Mouse (Mus musculus): Measurements from ENCODE around the gene Rhbdd2. TPM values are rescaled to one million over a fixed set of nuclear protein-coding genes. Genes with fewer than 3 reads are reported as not detected.

Rhbdd2 gene
- polyA plus RNA-seq, 1 experiment = not detected

DNA sequence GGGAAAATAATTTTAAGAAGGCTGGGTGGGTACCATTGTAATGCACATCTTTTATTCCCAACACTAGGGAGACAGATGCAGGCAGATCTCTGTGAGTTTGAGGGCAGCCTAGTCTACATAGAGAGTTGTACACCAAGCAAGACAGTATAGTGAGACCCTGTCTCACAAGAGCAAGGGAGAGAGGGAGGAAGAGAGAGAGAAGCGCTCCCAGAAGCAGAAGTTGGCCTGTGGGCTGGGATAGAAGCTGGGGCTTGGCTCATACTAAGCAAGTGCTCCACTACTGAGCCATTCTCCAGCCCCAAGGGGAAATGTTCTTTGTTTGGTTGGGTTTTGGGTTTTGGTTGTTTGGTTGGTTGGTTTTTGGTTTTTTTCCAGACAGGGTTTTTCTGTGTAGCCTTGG, 8.6 kb downstream of the Rhbdd2 start:
- no peak for TF ChIP-seq CTCF (IDR thresholded peaks at IDR 0.05; ENCODE audit: insufficient read depth, low read depth, low read length)
- TF ChIP-seq POLR2A (IDR thresholded peaks at IDR 0.05; ENCODE audit: insufficient read depth, low read depth, low read length) = no peak
- H3K4me3 ChIP-seq (ENCODE audit: insufficient read depth, low read depth, low read length) = no peak overlapping the region
- 96% methylated on average over 1 of the region's 1 CpGs for WGBS
- H3K27ac ChIP-seq (ENCODE audit: insufficient read depth, low read depth, low read length) = no peak overlapping the region
- H3K4me1 ChIP-seq (ENCODE audit: control insufficient read depth, insufficient read depth, low read length) = peaks cover 11% of the 10 kb centered on the region

GRCm38 (mm10) chr5:135642686-135643551, 10.5 kb downstream of the Rhbdd2 start:
- TF ChIP-seq POLR2A (IDR thresholded peaks at IDR 0.05; ENCODE audit: insufficient read depth, low read depth, low read length) (no peak), CTCF (IDR thresholded peaks at IDR 0.05; ENCODE audit: insufficient read depth, low read depth, low read length) (no peak)
- H3K4me1 ChIP-seq (ENCODE audit: control insufficient read depth, insufficient read depth, low read length) = peaks cover 11% of the 10 kb centered on the region
- 73% methylated on average over 10 of the region's 10 CpGs for WGBS
- no peak overlapping the region for H3K27ac ChIP-seq (ENCODE audit: insufficient read depth, low read depth, low read length)
- no peak overlapping the region for H3K4me3 ChIP-seq (ENCODE audit: insufficient read depth, low read depth, low read length)

DNA sequence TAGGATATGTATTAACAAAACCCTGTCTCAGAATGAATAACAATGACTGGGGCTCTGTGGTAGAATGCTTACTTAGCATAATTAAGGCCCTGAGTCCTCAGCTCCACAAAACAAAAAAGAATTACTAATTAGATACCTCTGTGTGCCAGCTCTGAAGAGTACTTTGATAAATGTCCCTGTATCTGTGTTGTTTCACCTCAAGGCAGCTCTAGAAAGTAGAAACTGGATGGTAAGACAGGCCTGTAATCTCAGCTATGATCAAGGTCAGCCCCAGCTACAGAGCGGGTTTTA, 11.1 kb downstream of the Rhbdd2 start:
- Histone ChIP-seq H3K4me1 (ENCODE audit: control insufficient read depth, insufficient read depth, low read length) (peaks cover 11% of the 10 kb centered on the region), H3K27ac (ENCODE audit: insufficient read depth, low read depth, low read length) (no peak overlapping the region), H3K4me3 (ENCODE audit: insufficient read depth, low read depth, low read length) (no peak overlapping the region)
- TF ChIP-seq CTCF (IDR thresholded peaks at IDR 0.05; ENCODE audit: insufficient read depth, low read depth, low read length) = no peak
- TF ChIP-seq POLR2A (IDR thresholded peaks at IDR 0.05; ENCODE audit: insufficient read depth, low read depth, low read length) = no peak
- 88% methylated on average over 1 of the region's 1 CpGs for WGBS

DNA sequence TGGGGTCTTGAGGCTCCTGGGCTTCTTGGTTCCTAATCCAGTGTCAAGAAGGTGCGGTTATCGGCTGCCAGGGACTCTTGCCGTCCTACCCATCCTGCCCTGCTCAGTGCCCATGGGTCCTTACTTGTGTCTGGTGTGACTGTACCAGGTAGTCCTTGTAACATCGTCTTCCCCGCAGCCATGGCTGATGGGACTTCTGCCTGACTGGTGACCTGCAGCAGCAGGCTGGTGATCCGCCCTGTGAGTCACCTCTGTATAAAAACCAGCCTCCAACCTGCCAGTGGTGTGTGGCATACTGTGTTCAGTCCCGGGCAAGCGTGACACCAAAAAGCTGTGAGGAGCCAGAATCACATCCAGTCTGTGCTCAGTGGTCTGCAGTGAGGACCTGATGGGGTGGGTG, 11.5 kb downstream of the Rhbdd2 start:
- no peak overlapping the region for H3K4me3 ChIP-seq (ENCODE audit: insufficient read depth, low read depth, low read length)
- 81% methylated on average over 8 of the region's 8 CpGs for WGBS
- no peak overlapping the region for H3K27ac ChIP-seq (ENCODE audit: insufficient read depth, low read depth, low read length)
- no peak for TF ChIP-seq CTCF (IDR thresholded peaks at IDR 0.05; ENCODE audit: insufficient read depth, low read depth, low read length)
- no peak for TF ChIP-seq POLR2A (IDR thresholded peaks at IDR 0.05; ENCODE audit: insufficient read depth, low read depth, low read length)
- peaks cover 11% of the 10 kb centered on the region for H3K4me1 ChIP-seq (ENCODE audit: control insufficient read depth, insufficient read depth, low read length)

DNA sequence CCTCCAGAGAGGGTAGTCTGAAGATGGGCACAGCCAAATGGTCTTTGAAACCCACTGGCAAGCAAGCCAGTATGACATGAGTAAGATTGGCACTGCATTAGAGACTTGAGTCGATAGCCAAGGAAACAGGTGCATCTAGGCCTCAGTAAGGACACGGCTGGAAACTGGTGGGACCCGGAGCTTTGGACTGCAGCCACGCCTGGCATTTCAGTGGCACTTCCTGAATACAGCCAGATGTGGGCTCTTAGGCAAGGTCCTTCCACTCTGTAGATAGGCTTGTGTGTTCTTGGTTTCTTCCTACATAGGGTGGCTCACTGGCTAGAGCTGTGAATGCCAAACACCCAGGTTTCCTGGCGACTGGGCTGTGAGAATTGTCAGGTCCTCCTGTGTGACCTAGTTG, 12.9 kb downstream of the Rhbdd2 start:
- Histone ChIP-seq H3K27ac (ENCODE audit: insufficient read depth, low read depth, low read length) (no peak overlapping the region), H3K4me3 (ENCODE audit: insufficient read depth, low read depth, low read length) (no peak overlapping the region), H3K4me1 (ENCODE audit: control insufficient read depth, insufficient read depth, low read length) (peaks cover 13% of the 10 kb centered on the region)
- TF ChIP-seq POLR2A (IDR thresholded peaks at IDR 0.05; ENCODE audit: insufficient read depth, low read depth, low read length) (no peak), CTCF (IDR thresholded peaks at IDR 0.05; ENCODE audit: insufficient read depth, low read depth, low read length) (no peak)
- 72% methylated on average over 5 of the region's 5 CpGs for WGBS

DNA sequence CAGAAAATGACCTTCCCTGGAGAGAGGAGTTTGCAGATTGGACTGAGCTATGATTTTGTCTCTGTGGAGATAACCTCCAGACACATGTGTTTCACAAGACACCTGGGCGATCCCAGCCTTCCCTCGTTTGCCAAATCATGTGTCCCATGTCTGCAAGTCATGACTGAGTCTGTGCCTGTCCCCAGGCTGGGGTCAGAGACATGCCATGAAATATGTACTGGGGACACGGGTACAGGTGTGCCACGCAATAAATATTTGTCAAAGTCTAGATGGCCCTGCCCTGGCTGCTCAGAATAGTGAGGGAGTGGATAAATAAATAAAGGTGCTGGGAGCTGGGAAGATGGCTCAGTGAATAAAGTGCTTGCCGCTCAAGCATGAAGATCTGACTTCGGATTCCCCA, 13.6 kb downstream of the Rhbdd2 start:
- no peak overlapping the region for H3K27ac ChIP-seq (ENCODE audit: insufficient read depth, low read depth, low read length)
- TF ChIP-seq CTCF (IDR thresholded peaks at IDR 0.05; ENCODE audit: insufficient read depth, low read depth, low read length) = no peak

GRCm38 (mm10) chr5:135648461-135649308, 16.3 kb downstream of the Rhbdd2 start:
- 72% methylated on average over 9 of the region's 9 CpGs for WGBS
- H3K4me3 ChIP-seq (ENCODE audit: insufficient read depth, low read depth, low read length) = no peak overlapping the region
- H3K4me1 ChIP-seq (ENCODE audit: control insufficient read depth, insufficient read depth, low read length) = peaks cover 6% of the 10 kb centered on the region
- TF ChIP-seq POLR2A (IDR thresholded peaks at IDR 0.05; ENCODE audit: insufficient read depth, low read depth, low read length) (no peak), CTCF (IDR thresholded peaks at IDR 0.05; ENCODE audit: insufficient read depth, low read depth, low read length) (no peak)
- H3K27ac ChIP-seq (ENCODE audit: insufficient read depth, low read depth, low read length) = no peak overlapping the region

More for the DNA sequence above, 13.6 kb downstream of the Rhbdd2 start:
- WGBS = 90% methylated on average over 6 of the region's 6 CpGs
- Histone ChIP-seq H3K4me1 (ENCODE audit: control insufficient read depth, insufficient read depth, low read length) (peaks cover 13% of the 10 kb centered on the region), H3K4me3 (ENCODE audit: insufficient read depth, low read depth, low read length) (no peak overlapping the region)

- WGBS = 93% methylated on average over 1 of the region's 1 CpGs
- H3K4me1 ChIP-seq (ENCODE audit: control insufficient read depth, insufficient read depth, low read length) = peaks cover 2% of the 10 kb centered on the region; the same call in 1 of the 2 replicates
Measured at GRCm38 (mm10) chr5:135649309-135649633, 16.9 kb downstream of the Rhbdd2 start.

DNA sequence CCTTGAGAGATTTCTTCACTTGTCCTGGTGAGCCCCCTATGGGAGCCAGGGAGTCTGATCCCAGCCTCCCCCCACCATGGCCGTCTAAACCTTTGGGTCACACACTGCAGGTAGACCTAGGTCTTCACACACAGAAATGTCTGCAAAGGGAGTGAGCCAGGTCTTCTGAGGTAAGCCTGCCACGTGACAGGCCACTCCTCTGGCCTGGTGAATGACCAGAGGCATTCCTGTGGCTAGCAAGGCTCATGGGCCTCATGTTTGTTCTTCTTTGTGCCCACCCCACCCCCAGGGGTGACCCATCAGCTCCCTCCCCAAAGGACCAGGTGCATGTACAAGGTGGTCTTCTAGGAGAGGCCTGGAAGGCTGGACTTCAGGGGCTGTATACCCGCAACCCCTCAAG, 19.1 kb downstream of the Rhbdd2 start:
- 89% methylated on average over 3 of the region's 3 CpGs for WGBS
- Histone ChIP-seq H3K27ac (ENCODE audit: insufficient read depth, low read depth, low read length) (no peak overlapping the region), H3K4me3 (ENCODE audit: insufficient read depth, low read depth, low read length) (no peak overlapping the region), H3K4me1 (ENCODE audit: control insufficient read depth, insufficient read depth, low read length) (peaks cover 2% of the 10 kb centered on the region; the same call in 1 of the 2 replicates)
- TF ChIP-seq POLR2A (IDR thresholded peaks at IDR 0.05; ENCODE audit: insufficient read depth, low read depth, low read length) (no peak), CTCF (IDR thresholded peaks at IDR 0.05; ENCODE audit: insufficient read depth, low read depth, low read length) (no peak)

More at GRCm38 (mm10) chr5:135649309-135649633, 16.9 kb downstream of the Rhbdd2 start:
- TF ChIP-seq CTCF (IDR thresholded peaks at IDR 0.05; ENCODE audit: insufficient read depth, low read depth, low read length) = no peak
- TF ChIP-seq POLR2A (IDR thresholded peaks at IDR 0.05; ENCODE audit: insufficient read depth, low read depth, low read length) = no peak
- no peak overlapping the region for H3K27ac ChIP-seq (ENCODE audit: insufficient read depth, low read depth, low read length)
- H3K4me3 ChIP-seq (ENCODE audit: insufficient read depth, low read depth, low read length) = no peak overlapping the region

All from olfactory bulb, adult 2 months (tissue).